Mouse (Mus musculus): Measurements from ENCODE around the gene Ifna5. TPM values are rescaled to one million over a fixed set of nuclear protein-coding genes. Genes with fewer than 3 reads are reported as not detected.
A peak's percentile ranks its signal among the peaks of the same experiment; 100 is the strongest.
"Not testable (repeated sequence)": the region's sequence is repeated elsewhere in the genome, so short reads cannot be mapped to it uniquely, and the experiment has no call there.

Gene Ifna5
- polyA plus RNA-seq (2014; fragmentation: Nextera tagmentation; extraction: Ambion mirVana): not detected in 2 replicates

- H3K27me3 ChIP-seq (ENCODE audit: insufficient read depth, low read length); ATAC-seq (ENCODE audit: insufficient read depth); H3K4me3 ChIP-seq (ENCODE audit: low read depth, low read length); H3K27ac ChIP-seq (ENCODE audit: low read depth); H3K4me1 ChIP-seq (ENCODE audit: insufficient read depth); H3K36me3 ChIP-seq (ENCODE audit: insufficient read depth); H3K9ac ChIP-seq; H3K9me3 ChIP-seq (ENCODE audit: low read depth, low read length); H3K4me2 ChIP-seq; DNase-seq: not testable (repeated sequence)
- 82% methylated on average over 1 of the region's 1 CpGs for WGBS
Measured at GRCm38 (mm10) chr4:88835225-88835624, at the start of gene Ifna5. Ifna5 (plus strand) TSS chr4:88835525.

- H3K9me3 ChIP-seq (ENCODE audit: low read depth, low read length); H3K9ac ChIP-seq; H3K36me3 ChIP-seq (ENCODE audit: insufficient read depth); H3K27ac ChIP-seq (ENCODE audit: low read depth); H3K4me2 ChIP-seq; H3K4me1 ChIP-seq (ENCODE audit: insufficient read depth); ATAC-seq (ENCODE audit: insufficient read depth); H3K4me3 ChIP-seq (ENCODE audit: low read depth, low read length); DNase-seq; H3K27me3 ChIP-seq (ENCODE audit: insufficient read depth, low read length): not testable (repeated sequence)
- TF ChIP-seq CTCF (IDR thresholded peaks at IDR 0.05; ENCODE audit: low read depth): peak; percentile 64
- WGBS: no CpG with 5 or more reads among the region's 28 CpGs
Measured at GRCm38 (mm10) chr4:88788402-88788801, 46.9 kb upstream of the Ifna5 start, which contains the start of gene Gm13277. Gm13277 (plus strand) TSS chr4:88788632.

DNA sequence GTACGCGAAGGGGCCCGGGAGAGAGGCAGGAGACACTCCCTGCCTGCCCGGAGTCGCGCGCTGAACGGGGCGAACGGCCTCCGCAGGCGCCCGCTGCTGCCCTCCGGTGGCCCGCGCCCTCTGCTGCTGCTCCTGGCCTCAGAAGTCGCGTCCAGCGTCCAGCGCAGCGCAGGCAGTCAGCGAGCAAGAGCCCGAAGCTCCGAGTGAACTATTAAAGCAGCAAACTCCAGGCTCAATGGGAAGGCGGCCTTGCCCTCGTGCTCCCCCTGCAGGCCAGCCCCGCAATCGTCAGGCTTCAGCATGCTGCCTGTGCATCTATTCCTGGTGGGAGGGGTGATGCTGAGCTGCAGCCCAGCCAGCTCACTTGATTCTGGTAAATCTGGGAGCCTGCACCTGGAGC, 44.1 kb upstream of the Ifna5 start, which contains the start of gene Gm13278:
Gm13278 (plus strand) TSS at position 301 of the 400 bp plus-strand sequence.
- H3K36me3 ChIP-seq (ENCODE audit: insufficient read depth); ATAC-seq (ENCODE audit: insufficient read depth): not testable (repeated sequence)
- WGBS: no CpG with 5 or more reads among the region's 28 CpGs

GRCm38 (mm10) chr4:88793936-88794675, 41.2 kb upstream of the Ifna5 start, which contains the start of gene Gm13275:
Gm13275 (plus strand) TSS chr4:88794487.
- H3K27me3 ChIP-seq (ENCODE audit: insufficient read depth, low read length); ATAC-seq (ENCODE audit: insufficient read depth); H3K36me3 ChIP-seq (ENCODE audit: insufficient read depth); H3K9me3 ChIP-seq (ENCODE audit: low read depth, low read length); H3K4me1 ChIP-seq (ENCODE audit: insufficient read depth); H3K4me2 ChIP-seq; H3K9ac ChIP-seq; DNase-seq; H3K4me3 ChIP-seq (ENCODE audit: low read depth, low read length); H3K27ac ChIP-seq (ENCODE audit: low read depth): not testable (repeated sequence)
- peak; percentile 45; the same call in 1 of the 2 replicates for TF ChIP-seq CTCF (IDR thresholded peaks at IDR 0.05; ENCODE audit: low read depth)
- 0% methylated on average over 8 of the region's 52 CpGs for WGBS

More for the DNA sequence above, 44.1 kb upstream of the Ifna5 start, which contains the start of gene Gm13278:
- not testable (repeated sequence) for H3K27ac ChIP-seq (ENCODE audit: low read depth); H3K27me3 ChIP-seq (ENCODE audit: insufficient read depth, low read length); DNase-seq; H3K9ac ChIP-seq; H3K4me1 ChIP-seq (ENCODE audit: insufficient read depth); H3K4me2 ChIP-seq; H3K9me3 ChIP-seq (ENCODE audit: low read depth, low read length); H3K4me3 ChIP-seq (ENCODE audit: low read depth, low read length)

- not testable (repeated sequence) for H3K36me3 ChIP-seq (ENCODE audit: insufficient read depth); H3K27ac ChIP-seq (ENCODE audit: low read depth); H3K4me1 ChIP-seq (ENCODE audit: insufficient read depth); H3K4me2 ChIP-seq; DNase-seq; H3K9ac ChIP-seq; H3K27me3 ChIP-seq (ENCODE audit: insufficient read depth, low read length); H3K4me3 ChIP-seq (ENCODE audit: low read depth, low read length); H3K9me3 ChIP-seq (ENCODE audit: low read depth, low read length); ATAC-seq (ENCODE audit: insufficient read depth)
- no CpG with 5 or more reads among the region's 28 CpGs for WGBS
Measured at GRCm38 (mm10) chr4:88797097-88797496, 38.2 kb upstream of the Ifna5 start, which contains the start of gene Gm13279. Gm13279 (plus strand) TSS chr4:88797397.

DNA sequence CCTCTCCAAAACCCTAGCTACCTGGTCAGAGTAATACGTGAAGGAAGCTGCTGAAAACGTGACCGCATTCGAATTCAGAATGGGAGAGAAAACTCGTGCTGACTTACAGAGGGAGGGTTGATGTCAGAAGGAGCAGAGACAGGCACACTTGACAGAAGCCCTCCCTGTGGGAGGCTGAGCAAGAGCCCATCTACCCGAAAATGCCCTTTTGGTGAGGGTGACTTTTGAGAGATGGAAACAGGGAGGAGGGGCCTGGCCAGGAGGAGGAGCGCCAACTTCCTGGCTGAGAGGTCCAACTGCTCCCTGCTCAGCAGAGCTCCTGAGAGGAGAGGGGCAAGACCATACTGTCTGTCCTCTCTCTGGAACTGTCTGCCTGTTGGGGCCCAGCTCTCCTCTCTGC, 36.0 kb upstream of the Ifna5 start, which contains the start of gene Gm13285:
Gm13285 (plus strand) TSS at position 301 of the 400 bp plus-strand sequence.
- H3K9ac ChIP-seq: not testable (repeated sequence)
- 11% methylated on average over 4 of the region's 7 CpGs for WGBS

DNA sequence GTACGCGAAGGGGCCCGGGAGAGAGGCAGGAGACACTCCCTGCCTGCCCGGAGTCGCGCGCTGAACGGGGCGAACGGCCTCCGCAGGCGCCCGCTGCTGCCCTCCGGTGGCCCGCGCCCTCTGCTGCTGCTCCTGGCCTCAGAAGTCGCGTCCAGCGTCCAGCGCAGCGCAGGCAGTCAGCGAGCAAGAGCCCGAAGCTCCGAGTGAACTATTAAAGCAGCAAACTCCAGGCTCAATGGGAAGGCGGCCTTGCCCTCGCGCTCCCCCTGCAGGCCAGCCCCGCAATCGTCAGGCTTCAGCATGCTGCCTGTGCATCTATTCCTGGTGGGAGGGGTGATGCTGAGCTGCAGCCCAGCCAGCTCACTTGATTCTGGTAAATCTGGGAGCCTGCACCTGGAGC, 32.4 kb upstream of the Ifna5 start, which contains the start of gene Gm13287:
Gm13287 (plus strand) TSS at position 301 of the 400 bp plus-strand sequence.
- not testable (repeated sequence) for DNase-seq; ATAC-seq (ENCODE audit: insufficient read depth)
- 0 out of 2 replicates have a peak within 1 kb of the TSS, but pooled peaks have one; percentile 25 for H3K4me2 ChIP-seq

More for the DNA sequence above, 36.0 kb upstream of the Ifna5 start, which contains the start of gene Gm13285:
- not testable (repeated sequence) for H3K27ac ChIP-seq (ENCODE audit: low read depth); H3K4me3 ChIP-seq (ENCODE audit: low read depth, low read length); H3K4me2 ChIP-seq; DNase-seq; H3K27me3 ChIP-seq (ENCODE audit: insufficient read depth, low read length); H3K4me1 ChIP-seq (ENCODE audit: insufficient read depth); H3K9me3 ChIP-seq (ENCODE audit: low read depth, low read length); ATAC-seq (ENCODE audit: insufficient read depth); H3K36me3 ChIP-seq (ENCODE audit: insufficient read depth)

DNA sequence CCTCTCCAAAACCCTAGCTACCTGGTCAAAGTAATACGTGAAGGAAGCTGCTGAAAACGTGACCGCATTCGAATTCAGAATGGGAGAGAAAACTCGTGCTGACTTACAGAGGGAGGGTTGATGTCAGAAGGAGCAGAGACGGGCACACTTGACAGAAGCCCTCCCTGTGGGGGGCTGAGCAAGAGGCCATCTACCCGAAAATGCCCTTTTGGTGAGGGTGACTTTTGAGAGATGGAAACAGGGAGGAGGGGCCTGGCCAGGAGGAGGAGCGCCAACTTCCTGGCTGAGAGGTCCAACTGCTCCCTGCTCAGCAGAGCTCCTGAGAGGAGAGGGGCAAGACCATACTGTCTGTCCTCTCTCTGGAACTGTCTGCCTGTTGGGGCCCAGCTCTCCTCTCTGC, 30.1 kb upstream of the Ifna5 start, which contains the start of gene Gm13288:
Gm13288 (plus strand) TSS at position 301 of the 400 bp plus-strand sequence.
- H3K9me3 ChIP-seq (ENCODE audit: low read depth, low read length); H3K27me3 ChIP-seq (ENCODE audit: insufficient read depth, low read length); DNase-seq; H3K4me3 ChIP-seq (ENCODE audit: low read depth, low read length); H3K36me3 ChIP-seq (ENCODE audit: insufficient read depth); H3K27ac ChIP-seq (ENCODE audit: low read depth); ATAC-seq (ENCODE audit: insufficient read depth); H3K4me2 ChIP-seq; H3K4me1 ChIP-seq (ENCODE audit: insufficient read depth); H3K9ac ChIP-seq: not testable (repeated sequence)
- no CpG with 5 or more reads among the region's 8 CpGs for WGBS

More for the DNA sequence above, 32.4 kb upstream of the Ifna5 start, which contains the start of gene Gm13287:
- H3K27ac ChIP-seq (ENCODE audit: low read depth); H3K36me3 ChIP-seq (ENCODE audit: insufficient read depth); H3K9ac ChIP-seq; H3K4me1 ChIP-seq (ENCODE audit: insufficient read depth); H3K4me3 ChIP-seq (ENCODE audit: low read depth, low read length); H3K27me3 ChIP-seq (ENCODE audit: insufficient read depth, low read length); H3K9me3 ChIP-seq (ENCODE audit: low read depth, low read length): not testable (repeated sequence)
- WGBS: no CpG with 5 or more reads among the region's 29 CpGs

DNA sequence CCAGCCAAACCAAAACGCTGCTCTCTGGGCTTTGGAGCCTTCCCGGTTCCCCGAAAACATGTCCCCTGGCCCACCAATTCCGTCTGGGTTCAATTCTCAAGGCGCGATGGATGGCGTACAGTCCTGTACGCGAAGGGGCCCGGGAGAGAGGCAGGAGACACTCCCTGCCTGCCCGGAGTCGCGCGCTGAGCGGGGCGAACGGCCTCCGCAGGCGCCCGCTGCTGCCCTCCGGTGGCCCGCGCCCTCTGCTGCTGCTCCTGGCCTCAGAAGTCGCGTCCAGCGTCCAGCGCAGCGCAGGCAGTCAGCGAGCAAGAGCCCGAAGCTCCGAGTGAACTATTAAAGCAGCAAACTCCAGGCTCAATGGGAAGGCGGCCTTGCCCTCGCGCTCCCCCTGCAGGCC, 29.6 kb upstream of the Ifna5 start:
- H3K27me3 ChIP-seq (ENCODE audit: insufficient read depth, low read length); DNase-seq; H3K9me3 ChIP-seq (ENCODE audit: low read depth, low read length); H3K4me2 ChIP-seq; H3K36me3 ChIP-seq (ENCODE audit: insufficient read depth); H3K27ac ChIP-seq (ENCODE audit: low read depth); H3K9ac ChIP-seq; ATAC-seq (ENCODE audit: insufficient read depth); H3K4me1 ChIP-seq (ENCODE audit: insufficient read depth); H3K4me3 ChIP-seq (ENCODE audit: low read depth, low read length): not testable (repeated sequence)
- WGBS: 3% methylated on average over 6 of the region's 34 CpGs
